Mouse (Mus musculus): ENCODE measurements around the gene Wipi1.

DNA sequence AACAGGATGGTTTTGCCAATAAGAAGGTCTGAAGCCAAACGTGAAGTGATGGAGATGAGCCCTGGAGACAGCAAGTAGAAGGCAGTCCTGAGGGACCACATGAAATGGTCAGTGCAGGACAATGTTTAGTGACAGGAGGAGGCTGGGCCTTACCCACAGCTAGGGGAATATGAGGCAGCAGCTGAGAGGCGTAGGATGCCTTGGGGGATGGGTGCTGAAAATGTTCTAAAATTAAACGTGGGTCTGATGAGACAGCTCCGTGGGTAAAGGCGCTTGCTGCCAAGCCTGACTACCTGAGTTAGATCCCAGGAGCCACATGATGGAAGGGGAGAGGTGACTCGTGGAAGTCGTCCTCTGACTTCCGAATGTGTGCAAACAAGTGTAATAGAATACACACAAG lies 21.8 kb downstream of the Wipi1 start:
- TF ChIP-seq CTCF (IDR thresholded peaks at IDR 0.05; ENCODE audit: low read depth) (no peak), EP300 (IDR thresholded peaks at IDR 0.05; ENCODE audit: low read depth) (no peak)
